Mouse (Mus musculus): Measurements from ENCODE around the gene Pde8a.
A peak's percentile ranks its signal among the peaks of the same experiment; 100 is the strongest.

The Pde8a gene

GRCm38 (mm10) chr7:81209979-81210685 is 3.3 kb upstream of the Pde8a start:
- DNase-seq (ENCODE audit: low spot score in 2 of 2) = no peak

DNA sequence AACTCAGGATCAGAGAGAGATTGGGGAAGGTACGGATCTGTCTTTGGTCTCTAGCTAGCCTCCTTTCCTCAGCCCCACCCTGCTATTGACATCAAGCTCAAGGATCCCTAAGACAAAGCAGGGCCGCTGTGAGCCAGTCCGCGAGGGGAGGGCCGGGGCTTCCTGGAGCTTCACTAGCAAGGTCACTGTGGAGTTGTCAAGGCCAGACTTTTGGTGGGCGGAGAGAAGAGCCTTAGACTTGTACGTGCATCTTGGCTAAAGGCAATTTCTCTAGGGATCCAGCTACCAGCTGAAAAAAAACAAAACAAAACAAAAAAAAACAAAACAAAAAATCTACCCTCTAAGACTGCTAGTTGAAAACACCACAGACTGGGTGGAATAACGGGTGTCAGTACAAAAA is 1.6 kb upstream of the Pde8a start:
- no peak for DNase-seq (ENCODE audit: low spot score in 2 of 2)

- peak in 1 of 2 experiments; percentile 4 for DNase-seq (ENCODE audit: low spot score in 2 of 2)
Observed at GRCm38 (mm10) chr7:81212261-81212681, 1.1 kb upstream of the Pde8a start.

- peak; percentile 62 to 75 for DNase-seq (ENCODE audit: low spot score in 2 of 2)
Observed at GRCm38 (mm10) chr7:81212697-81213346, 574 bp upstream of the Pde8a start.

DNA sequence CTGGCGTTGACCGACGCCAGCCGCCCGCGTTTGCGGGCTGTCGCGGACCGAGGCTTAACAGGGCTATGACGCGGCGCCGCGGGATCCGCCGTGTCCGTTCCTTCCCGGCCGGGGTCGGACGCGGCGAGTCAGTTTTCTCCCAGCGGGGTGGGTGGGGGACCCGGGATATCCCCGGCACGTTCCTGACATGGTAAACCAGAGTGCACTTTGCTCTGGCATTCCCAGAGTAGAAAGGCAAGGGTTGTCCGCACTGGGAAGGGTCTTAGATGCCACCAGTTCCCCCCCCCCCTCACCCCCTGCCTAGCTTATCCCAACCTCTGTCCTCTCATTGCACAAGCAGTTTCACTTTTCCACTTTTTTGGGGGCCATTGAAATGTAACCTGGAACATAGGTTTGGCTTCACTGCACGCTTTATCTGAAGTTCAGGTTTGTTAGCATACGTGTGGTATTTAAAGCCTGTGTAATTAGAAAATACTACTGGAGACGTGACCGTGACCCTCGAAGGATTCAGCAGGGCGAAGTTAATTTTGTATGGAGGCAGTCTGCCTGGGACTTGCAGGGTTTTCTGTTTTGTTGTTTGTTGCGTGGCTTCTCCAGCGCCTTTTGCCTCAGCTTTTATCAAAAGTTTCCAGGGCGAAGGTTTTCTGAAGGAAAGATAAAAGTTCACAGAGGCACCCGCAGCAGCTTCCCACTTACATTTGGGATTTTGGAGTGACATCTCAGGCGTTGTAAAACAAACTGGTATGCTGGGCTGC is 934 bp downstream of the Pde8a start:
- no peak for DNase-seq (ENCODE audit: low spot score in 2 of 2)

DNA sequence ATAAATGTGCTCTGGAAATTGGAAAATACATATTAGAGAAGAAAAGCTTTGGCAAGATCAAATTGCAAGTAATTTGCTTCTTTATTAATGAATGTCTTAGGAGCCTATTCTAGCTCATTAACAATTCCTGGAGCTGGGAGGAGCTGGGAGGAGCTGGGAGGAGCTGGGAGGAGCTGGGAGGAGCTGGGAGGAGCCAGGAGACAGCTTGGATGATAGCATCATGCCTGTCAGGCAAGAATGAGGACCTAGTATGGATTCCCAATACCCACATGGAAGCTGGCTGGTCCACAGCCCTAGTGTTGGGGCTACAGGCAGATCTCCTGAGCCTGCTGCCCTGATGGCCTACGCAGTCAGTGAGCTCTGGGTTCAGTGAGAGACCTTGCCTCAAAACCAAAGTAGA is 2.6 kb downstream of the Pde8a start:
- DNase-seq (ENCODE audit: low spot score in 2 of 2) = no peak

GRCm38 (mm10) chr7:81219321-81219720 is 5.9 kb downstream of the Pde8a start:
- DNase-seq (ENCODE audit: low spot score in 2 of 2) = no peak

DNA sequence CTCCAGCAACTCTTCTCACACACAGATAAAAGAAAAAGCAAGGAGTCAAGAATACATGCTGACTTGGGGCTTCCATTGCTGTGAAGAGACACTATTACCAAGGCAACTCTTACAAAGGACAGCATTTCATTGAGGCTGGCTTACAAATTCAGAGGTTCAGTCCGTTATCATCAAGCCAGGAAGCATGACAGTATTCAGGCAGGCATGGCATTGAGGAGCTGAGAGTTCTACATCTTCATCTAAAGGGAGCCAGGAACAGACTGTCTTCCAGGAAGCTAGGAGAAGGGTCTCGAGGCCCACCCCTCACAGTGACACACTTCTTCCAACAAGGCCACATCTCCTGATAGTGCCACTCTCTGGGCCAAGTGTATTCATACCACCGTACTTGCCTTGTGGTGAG is 7.0 kb downstream of the Pde8a start:
- no peak for DNase-seq (ENCODE audit: low spot score in 2 of 2)

DNA sequence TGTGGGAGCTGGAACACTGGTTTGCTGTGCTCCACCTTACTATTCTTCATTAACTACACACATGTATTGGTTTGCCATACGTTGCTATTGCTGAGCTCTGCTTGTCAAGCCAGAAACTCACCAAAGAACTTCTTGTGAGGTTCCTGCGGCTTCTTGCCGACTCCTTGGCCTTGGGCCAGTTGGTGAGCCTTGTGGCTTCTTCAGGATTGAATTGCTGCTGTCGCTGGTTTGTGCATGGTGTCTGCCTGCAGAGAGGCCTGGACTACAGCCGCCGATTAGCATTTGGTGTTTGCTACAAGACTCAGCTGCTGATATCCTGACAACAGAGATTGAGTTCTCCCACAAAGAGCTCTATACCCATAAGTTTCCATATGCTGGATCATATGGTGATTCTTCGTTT is 10.9 kb downstream of the Pde8a start:
- no peak for DNase-seq (ENCODE audit: low spot score in 2 of 2)

- no peak for DNase-seq (ENCODE audit: low spot score in 2 of 2)
Observed at GRCm38 (mm10) chr7:81230091-81230792, 16.8 kb downstream of the Pde8a start.

DNA sequence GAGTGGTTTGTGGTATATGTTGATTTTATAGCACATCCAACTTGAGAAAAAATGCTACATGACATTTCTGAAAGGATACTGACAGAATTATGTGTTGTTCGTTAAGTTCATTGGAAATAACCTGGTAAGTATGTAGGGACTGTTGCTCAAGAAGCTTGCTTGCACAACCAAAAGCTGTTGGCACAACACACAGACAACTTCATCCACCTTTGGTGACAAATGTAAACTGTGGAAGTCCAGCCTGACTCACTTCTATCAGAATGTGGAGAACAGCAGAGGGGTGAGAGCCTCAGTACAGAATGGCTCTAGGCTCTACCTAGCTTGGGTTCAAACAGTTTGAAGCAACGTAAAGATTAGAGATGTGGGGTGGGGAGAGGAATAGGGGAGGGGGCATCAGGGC is 19.3 kb downstream of the Pde8a start:
- no peak for DNase-seq (ENCODE audit: low spot score in 2 of 2)

DNA sequence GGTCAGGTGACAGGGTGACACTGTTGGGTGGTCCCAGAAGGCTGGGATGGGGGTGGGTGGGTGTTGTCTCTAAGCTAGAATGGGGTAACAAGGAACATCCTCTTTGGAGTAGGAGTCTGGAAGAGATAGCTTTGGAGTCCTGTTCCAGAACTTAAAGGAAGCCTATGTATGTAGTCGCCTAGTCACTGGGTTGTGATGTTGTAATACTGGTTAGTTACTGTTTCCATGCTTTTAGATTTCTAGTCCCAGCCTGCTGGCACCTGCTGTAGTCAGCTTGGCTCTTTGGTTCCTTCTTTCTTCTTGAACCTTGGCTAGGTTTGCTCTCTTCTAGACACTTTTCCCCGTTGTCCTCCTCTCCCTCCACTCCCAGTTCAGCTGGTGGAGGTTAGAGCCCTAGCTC is 21.7 kb downstream of the Pde8a start:
- no peak for DNase-seq (ENCODE audit: low spot score in 2 of 2)

DNA sequence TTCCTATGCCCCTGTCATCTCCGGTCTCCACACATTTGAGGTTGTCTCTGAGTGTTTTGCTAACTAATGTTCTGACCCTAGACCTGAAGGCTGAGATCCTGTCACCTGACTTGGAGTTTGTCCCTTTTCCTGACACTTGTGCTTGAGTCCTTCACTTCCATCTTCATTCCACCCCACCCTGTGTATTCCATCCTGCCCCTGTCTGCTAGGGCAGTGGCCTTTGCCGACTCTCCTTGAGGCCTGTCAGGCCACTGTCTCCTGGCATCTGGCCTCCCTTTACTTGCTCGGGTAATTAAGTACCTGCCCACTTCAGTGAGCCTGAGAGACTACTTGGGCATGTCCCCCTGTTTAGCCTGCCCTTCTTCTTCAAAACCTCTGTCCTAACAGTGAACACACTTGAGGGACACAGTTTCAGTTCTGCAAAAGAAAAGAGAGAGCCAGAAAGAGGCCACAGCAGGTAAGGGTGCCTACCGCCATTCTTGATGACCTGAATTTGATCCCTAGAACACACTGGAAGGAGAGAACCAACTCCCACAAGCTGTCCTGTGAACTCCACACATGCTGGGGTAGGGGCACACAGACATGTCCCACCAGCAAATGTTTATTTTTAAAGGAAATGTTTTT is 22.3 kb downstream of the Pde8a start:
- DNase-seq (ENCODE audit: low spot score in 2 of 2) = no peak

DNA sequence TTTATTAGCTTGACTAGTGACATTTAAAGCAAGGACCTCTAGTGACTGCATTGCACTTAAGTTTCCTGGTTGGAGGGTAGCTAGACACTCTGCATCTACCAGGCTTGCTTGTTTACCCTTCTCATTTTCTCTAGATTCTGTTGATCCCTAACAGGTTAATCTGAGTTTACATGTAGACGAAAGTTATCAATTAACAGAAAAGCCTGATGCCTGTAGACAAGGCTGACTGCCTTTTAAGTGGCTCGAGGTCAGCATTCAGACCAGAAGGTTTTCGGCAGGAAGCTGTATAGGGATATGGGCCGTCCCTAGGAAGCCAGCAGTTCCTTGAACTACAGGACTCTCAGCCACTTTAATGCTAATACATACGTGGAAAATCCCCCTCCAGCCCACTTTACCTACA is 30.0 kb downstream of the Pde8a start:
- no peak for DNase-seq (ENCODE audit: low spot score in 2 of 2)

GRCm38 (mm10) chr7:81249854-81250279 is 36.5 kb downstream of the Pde8a start:
- no peak for DNase-seq (ENCODE audit: low spot score in 2 of 2)

- no peak for DNase-seq (ENCODE audit: low spot score in 2 of 2)
Observed at GRCm38 (mm10) chr7:81250601-81251000, 37.2 kb downstream of the Pde8a start.

DNA sequence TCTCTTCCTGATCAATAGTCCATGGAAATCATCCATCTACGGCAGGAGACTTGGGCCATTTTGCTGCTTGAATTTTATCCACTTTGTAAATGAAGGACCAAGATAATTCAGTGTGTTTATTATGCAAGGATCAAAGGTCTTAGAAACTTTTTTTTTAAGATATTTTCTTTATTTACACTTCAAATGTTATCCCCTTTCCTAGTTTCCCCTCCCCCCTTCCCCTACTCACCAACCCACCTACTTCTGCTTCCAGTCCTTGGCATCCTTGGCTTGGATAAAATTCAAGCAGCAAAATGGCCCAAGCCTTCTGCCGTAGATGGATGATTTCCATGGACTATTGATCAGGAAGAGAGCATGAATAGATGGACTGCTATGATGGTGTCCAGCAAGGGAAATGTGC is 38.1 kb downstream of the Pde8a start:
- no peak for DNase-seq (ENCODE audit: low spot score in 2 of 2)

GRCm38 (mm10) chr7:81253317-81253716 is 39.9 kb downstream of the Pde8a start:
- DNase-seq (ENCODE audit: low spot score in 2 of 2) = no peak

- DNase-seq (ENCODE audit: low spot score in 2 of 2) = no peak
Observed at GRCm38 (mm10) chr7:81254579-81254978, 41.2 kb downstream of the Pde8a start.

DNA sequence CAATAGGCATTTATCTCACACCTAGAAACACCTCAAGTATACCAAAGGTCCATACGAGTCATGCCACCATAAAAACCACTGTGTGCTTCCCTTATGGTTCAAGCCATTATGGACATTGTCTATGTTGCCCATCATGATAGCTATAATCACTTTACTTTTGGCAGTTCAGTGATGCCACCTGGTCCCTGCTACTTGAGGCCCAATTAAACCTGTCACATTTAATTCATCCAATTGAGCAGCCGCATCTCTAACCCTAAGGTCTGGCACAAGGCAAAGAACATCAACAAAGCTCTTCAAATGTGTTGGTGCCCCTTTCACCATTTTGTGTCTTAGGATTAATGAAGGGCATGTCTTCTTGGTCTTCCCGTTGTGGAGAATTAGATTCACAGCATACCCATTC is 42.1 kb downstream of the Pde8a start:
- no peak for DNase-seq (ENCODE audit: low spot score in 2 of 2)

GRCm38 (mm10) chr7:81256773-81257172 is 43.4 kb downstream of the Pde8a start:
- DNase-seq (ENCODE audit: low spot score in 2 of 2) = no peak

DNA sequence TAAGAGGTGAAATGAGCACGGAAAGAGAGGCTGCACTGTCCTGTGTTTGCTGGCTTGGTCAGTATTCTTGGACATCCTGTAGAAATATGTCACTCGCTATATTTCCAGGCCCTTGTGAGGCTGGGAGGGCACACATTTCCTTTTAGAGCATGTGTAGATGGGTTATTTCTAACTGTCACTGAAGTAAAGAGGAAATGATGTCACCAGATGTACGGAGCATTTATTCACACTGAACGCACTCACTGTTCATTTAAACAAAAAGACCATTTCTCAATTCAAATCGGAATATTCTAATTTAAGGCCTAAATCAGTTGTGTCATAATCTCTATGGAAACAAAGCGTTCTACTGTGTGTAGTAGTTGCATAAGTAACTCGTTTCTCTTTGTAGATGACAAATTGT is 48.2 kb downstream of the Pde8a start:
- DNase-seq (ENCODE audit: low spot score in 2 of 2) = no peak

Measured in frontal cortex, postnatal 25 days (tissue).